8 mouse cellular contexts compared by ENCODE assay signal in the genomic region with DNA sequence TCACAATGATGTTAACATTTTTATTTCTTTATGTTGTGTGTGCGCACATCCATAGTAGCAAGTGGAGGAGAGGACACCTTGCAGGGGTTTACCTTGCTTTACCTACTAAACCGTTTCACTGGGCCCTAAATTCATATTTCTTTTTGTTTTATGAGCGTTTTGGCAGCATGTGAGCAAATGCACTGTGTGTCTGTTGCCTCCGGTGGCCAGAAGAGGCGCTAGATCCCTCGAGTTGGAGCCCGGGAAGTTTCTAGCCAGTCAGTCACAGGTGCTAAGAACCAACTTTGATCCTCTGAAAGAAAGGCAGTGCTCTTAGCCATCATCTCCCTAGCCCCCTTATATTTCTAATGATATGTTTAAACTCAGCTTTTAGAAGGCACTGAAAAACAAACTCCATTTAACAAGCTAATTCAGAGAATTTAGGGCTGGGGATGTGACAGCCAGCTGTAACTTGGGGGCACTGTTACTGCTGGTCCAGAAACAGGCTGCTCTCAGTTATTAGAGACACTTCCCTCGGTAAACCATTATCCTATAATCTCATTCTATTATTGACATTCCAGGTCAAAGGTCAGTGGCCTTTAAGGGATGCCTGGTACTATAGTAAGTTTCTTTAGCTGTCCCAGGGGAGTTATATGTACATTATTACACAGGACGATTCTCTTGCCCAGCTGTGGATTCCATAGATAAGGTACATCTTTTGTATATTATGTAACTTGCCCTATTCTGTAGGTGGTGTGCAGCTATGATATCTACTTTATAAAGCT. TPM values are rescaled to one million over a fixed set of nuclear protein-coding genes. Genes with fewer than 3 reads are reported as not detected.
DNase-seq lines count a peak whose midpoint lies in the region; ATAC-seq and TF ChIP-seq lines count a peak whose summit lies in the region.

No protein-coding gene starts in this region.

- peaks cover 4% of the 10 kb centered on the region for H3K4me1 ChIP-seq in heart, adult 2 months (ENCODE audit: control insufficient read depth, insufficient read depth, low read length)
- H3K4me1 ChIP-seq in bone marrow macrophage, adult 2 months (ENCODE audit: control insufficient read depth, insufficient read depth, low read length), result peaks cover 25% of the 10 kb centered on the region
- peaks cover 25% of the 10 kb centered on the region for H3K4me1 ChIP-seq in forebrain, embryonic 16.5 days (replicated peaks; ENCODE audit: control insufficient read depth, insufficient read depth, low read length)
- peaks cover 10% of the 10 kb centered on the region; the same call in 1 of the 2 replicates for H3K4me1 ChIP-seq in kidney, postnatal 0 days (replicated peaks; ENCODE audit: insufficient read depth, low read length)
- H3K4me1 ChIP-seq in midbrain, embryonic 10.5 days, result peaks cover 35% of the 10 kb centered on the region
- peaks cover 23% of the 10 kb centered on the region for H3K4me1 ChIP-seq in stomach, embryonic 16.5 days (ENCODE audit: control insufficient read depth, insufficient read depth, low read length)

- H3K27ac ChIP-seq in heart, adult 2 months, result peak overlapping the region; percentile 100
- H3K27ac ChIP-seq in bone marrow macrophage, adult 2 months (ENCODE audit: insufficient read depth, low read depth, low read length), result peak overlapping the region; percentile 85; the same call in 1 of the 2 replicates
- peak overlapping the region; percentile 100 for H3K27ac ChIP-seq in forebrain, embryonic 16.5 days (ENCODE audit: low read length)
- peak overlapping the region; percentile 99 for H3K27ac ChIP-seq in kidney, postnatal 0 days
- peak overlapping the region; percentile 98 for H3K27ac ChIP-seq in midbrain, embryonic 10.5 days (replicated peaks)
- H3K27ac ChIP-seq in stomach, embryonic 16.5 days (ENCODE audit: low read length), result peak overlapping the region; percentile 99

- no peak for TF ChIP-seq EP300 in heart, adult 2 months (IDR thresholded peaks at IDR 0.05; ENCODE audit: insufficient read depth, low read depth, low read length)

- intact Hi-C loops in heart, adult 2 months (cut with DNase I), result loop anchor here (2.0 kb wide), 1 partner anchor 119 kb away; a partner anchor contains a TSS
- intact Hi-C loops in heart, postnatal 25 days (cut with DNase I), result no loop called here

- no peak overlapping the region for H3K9ac ChIP-seq in heart, adult 2 months (ENCODE audit: low read depth, low read length)
- no peak overlapping the region for H3K9ac ChIP-seq in forebrain, embryonic 16.5 days (replicated peaks; ENCODE audit: low read depth, low read length)
- H3K9ac ChIP-seq in kidney, postnatal 0 days (ENCODE audit: low read depth, low read length), result no peak overlapping the region
- no peak overlapping the region for H3K9ac ChIP-seq in stomach, embryonic 16.5 days (ENCODE audit: low read length)

- no peak for TF ChIP-seq POLR2A in heart, adult 2 months (IDR thresholded peaks at IDR 0.05; ENCODE audit: insufficient read depth, low read depth, low read length)
- no peak for TF ChIP-seq POLR2A in bone marrow macrophage, adult 2 months (IDR thresholded peaks at IDR 0.05; ENCODE audit: borderline replicate concordance, low read depth, low read length)

- peak; percentile 66 for TF ChIP-seq CTCF in heart, adult 2 months (IDR thresholded peaks at IDR 0.05)
- no peak for TF ChIP-seq CTCF in bone marrow macrophage, adult 2 months (IDR thresholded peaks at IDR 0.05; ENCODE audit: low read depth, low read length)
- TF ChIP-seq CTCF in kidney, postnatal 0 days (IDR thresholded peaks at IDR 0.05; ENCODE audit: low read depth), result peak; percentile 61

- 29% methylated on average over 9 of the region's 9 CpGs for WGBS in heart, adult 2 months
- WGBS in forebrain, embryonic 16.5 days, result 27% methylated on average over 9 of the region's 9 CpGs
- 32% methylated on average over 9 of the region's 9 CpGs for WGBS in kidney, postnatal 0 days
- WGBS in midbrain, embryonic 10.5 days, result 29% methylated on average over 9 of the region's 9 CpGs
- WGBS in stomach, embryonic 16.5 days, result 26% methylated on average over 9 of the region's 9 CpGs

- H3K4me3 ChIP-seq in heart, adult 2 months, result no peak overlapping the region
- no peak overlapping the region; the same call in 1 of the 2 replicates for H3K4me3 ChIP-seq in bone marrow macrophage, adult 2 months (ENCODE audit: insufficient read depth, low read length)
- no peak overlapping the region for H3K4me3 ChIP-seq in forebrain, embryonic 16.5 days (replicated peaks; ENCODE audit: low read length)
- H3K4me3 ChIP-seq in kidney, postnatal 0 days (replicated peaks; ENCODE audit: low read depth, low read length), result no peak overlapping the region
- peak overlapping the region; percentile 80; the same call in 1 of the 2 replicates for H3K4me3 ChIP-seq in midbrain, embryonic 10.5 days
- no peak overlapping the region for H3K4me3 ChIP-seq in stomach, embryonic 16.5 days (replicated peaks; ENCODE audit: low read length)

- peak in 1 of 2 experiments; percentile 32 for DNase-seq in heart, adult 2 months
- no peak for DNase-seq in heart, postnatal 25 days (ENCODE audit: low spot score)
- DNase-seq in kidney, postnatal 0 days (ENCODE audit: low spot score), result peak; percentile 53
- DNase-seq in midbrain, embryonic 10.5 days (ENCODE audit: low spot score), result peak; percentile 43
- no peak for DNase-seq in urinary bladder, postnatal 25 days (ENCODE audit: low spot score)

- H3K36me3 ChIP-seq in heart, adult 2 months (ENCODE audit: control insufficient read depth, insufficient read depth, low read length), result peaks cover 16% of the 10 kb centered on the region
- 0 out of 2 replicates have a peak, but pooled peaks cover 4% of the 10 kb centered on the region for H3K36me3 ChIP-seq in forebrain, embryonic 16.5 days (ENCODE audit: control insufficient read depth, insufficient read depth)
- no peaks in the 10 kb centered on the region for H3K36me3 ChIP-seq in kidney, postnatal 0 days (ENCODE audit: insufficient read depth, low read length)
- peaks cover 21% of the 10 kb centered on the region for H3K36me3 ChIP-seq in midbrain, embryonic 10.5 days
- H3K36me3 ChIP-seq in stomach, embryonic 16.5 days (ENCODE audit: control insufficient read depth, insufficient read depth, low read length), result no peaks in the 10 kb centered on the region

- H3K4me2 ChIP-seq in forebrain, embryonic 16.5 days (ENCODE audit: low read length), result no peak overlapping the region; the same call in 1 of the 2 replicates
- H3K4me2 ChIP-seq in kidney, postnatal 0 days (ENCODE audit: low read length), result no peak overlapping the region
- peak overlapping the region; percentile 62; the same call in 1 of the 2 replicates for H3K4me2 ChIP-seq in stomach, embryonic 16.5 days (ENCODE audit: low read depth, low read length)

- H3K79me2 ChIP-seq in heart, adult 2 months (replicated peaks; ENCODE audit: control insufficient read depth, insufficient read depth, low read length), result peaks cover 1% of the 10 kb centered on the region; the same call in 1 of the 2 replicates

- no peak for ATAC-seq in forebrain, embryonic 16.5 days
- no peak for ATAC-seq in kidney, postnatal 0 days (replicated peaks; ENCODE audit: low FRiP score, low read depth)
- ATAC-seq in stomach, embryonic 16.5 days (ENCODE audit: insufficient read depth, low FRiP score), result no peak

- no peaks in the 10 kb centered on the region for H3K9me3 ChIP-seq in forebrain, embryonic 16.5 days (ENCODE audit: control insufficient read depth, low read length)
- H3K9me3 ChIP-seq in kidney, postnatal 0 days (replicated peaks; ENCODE audit: low read length), result no peaks in the 10 kb centered on the region
- no peaks in the 10 kb centered on the region for H3K9me3 ChIP-seq in midbrain, embryonic 10.5 days (replicated peaks)
- H3K9me3 ChIP-seq in stomach, embryonic 16.5 days (replicated peaks; ENCODE audit: control insufficient read depth, low read length), result no peaks in the 10 kb centered on the region

- H3K27me3 ChIP-seq in heart, adult 2 months (ENCODE audit: control insufficient read depth, insufficient read depth, low read length), result no peaks in the 10 kb centered on the region
- no peaks in the 10 kb centered on the region for H3K27me3 ChIP-seq in forebrain, embryonic 16.5 days (replicated peaks; ENCODE audit: control insufficient read depth, insufficient read depth, low read length)
- no peaks in the 10 kb centered on the region for H3K27me3 ChIP-seq in kidney, postnatal 0 days (ENCODE audit: insufficient read depth, low read length)
- no peaks in the 10 kb centered on the region for H3K27me3 ChIP-seq in midbrain, embryonic 10.5 days (ENCODE audit: low read depth, poor library complexity, severe bottlenecking)
- no peaks in the 10 kb centered on the region for H3K27me3 ChIP-seq in stomach, embryonic 16.5 days (ENCODE audit: control insufficient read depth, insufficient read depth, low read length)

RNA-seq across cellular contexts. Expression of a gene that starts 1.4 kb away (rescaled TPM):
- total RNA-seq in heart, adult 2 months (2021), result 100 to 1,000 TPM in 1 of 2 experiments, 10 to 100 TPM in 1; 76.7 to 102 TPM
- 91.4 and 145 TPM in 2 replicates for polyA plus RNA-seq in heart, adult 2 months (2012; rRNA removed)
- total RNA-seq in heart, postnatal 25 days (2021), result 100 to 1,000 TPM in 1 of 2 experiments, 10 to 100 TPM in 1; 97.7 to 123 TPM
- polyA plus RNA-seq in bone marrow macrophage, adult 2 months (2012; ENCODE audit: insufficient read depth, insufficient read length, missing spikeins), result 19.4 and 20.8 TPM in 2 replicates
- polyA plus RNA-seq in forebrain, embryonic 16.5 days (2015; fragmentation: Nextera tagmentation; extraction: Ambion mirVana), result 108 and 114 TPM in 2 replicates
- 30.7 and 34.6 TPM in 2 replicates for polyA plus RNA-seq in kidney, postnatal 0 days (2015; fragmentation: Nextera tagmentation; extraction: Ambion mirVana)
- 59.3 and 71.0 TPM in 2 replicates for polyA plus RNA-seq in midbrain, embryonic 10.5 days (2016; fragmentation: Nextera tagmentation; extraction: Ambion mirVana)
- polyA plus RNA-seq in stomach, embryonic 16.5 days (2015; fragmentation: Nextera tagmentation; extraction: Ambion mirVana), result 52.8 and 65.6 TPM in 2 replicates

RNA-seq across cellular contexts. Expression of a gene that starts 6.5 kb away (rescaled TPM):
- total RNA-seq in heart, adult 2 months (2021), result 1 to 10 TPM; 7.6 TPM
- 10.4 and 15.2 TPM in 2 replicates for polyA plus RNA-seq in heart, adult 2 months (2012; rRNA removed)
- total RNA-seq in heart, postnatal 25 days (2021), result 1 to 10 TPM; 7.8 to 9.5 TPM
- 67.2 and 67.9 TPM in 2 replicates for polyA plus RNA-seq in bone marrow macrophage, adult 2 months (2012; ENCODE audit: insufficient read depth, insufficient read length, missing spikeins)
- polyA plus RNA-seq in forebrain, embryonic 16.5 days (2015; fragmentation: Nextera tagmentation; extraction: Ambion mirVana), result 44.2 and 47.4 TPM in 2 replicates
- 24.3 and 27.2 TPM in 2 replicates for polyA plus RNA-seq in kidney, postnatal 0 days (2015; fragmentation: Nextera tagmentation; extraction: Ambion mirVana)
- polyA plus RNA-seq in midbrain, embryonic 10.5 days (2016; fragmentation: Nextera tagmentation; extraction: Ambion mirVana), result 35.2 and 39.0 TPM in 2 replicates
- 37.9 and 44.2 TPM in 2 replicates for polyA plus RNA-seq in stomach, embryonic 16.5 days (2015; fragmentation: Nextera tagmentation; extraction: Ambion mirVana)

RNA-seq across cellular contexts. Expression of a gene that starts 24.1 kb away (rescaled TPM):
- 10 to 100 TPM; 20.3 to 22.0 TPM for total RNA-seq in heart, adult 2 months (2021)
- polyA plus RNA-seq in heart, adult 2 months (2012; rRNA removed), result 13.6 and 19.4 TPM in 2 replicates
- total RNA-seq in heart, postnatal 25 days (2021), result 10 to 100 TPM; 19.1 to 20.0 TPM
- polyA plus RNA-seq in bone marrow macrophage, adult 2 months (2012; ENCODE audit: insufficient read depth, insufficient read length, missing spikeins), result 12.8 and 15.5 TPM in 2 replicates
- polyA plus RNA-seq in forebrain, embryonic 16.5 days (2015; fragmentation: Nextera tagmentation; extraction: Ambion mirVana), result 14.2 and 14.3 TPM in 2 replicates
- polyA plus RNA-seq in kidney, postnatal 0 days (2015; fragmentation: Nextera tagmentation; extraction: Ambion mirVana), result 5.5 and 6.2 TPM in 2 replicates
- polyA plus RNA-seq in midbrain, embryonic 10.5 days (2016; fragmentation: Nextera tagmentation; extraction: Ambion mirVana), result 8.8 TPM in 2 replicates
- 6.1 and 6.6 TPM in 2 replicates for polyA plus RNA-seq in stomach, embryonic 16.5 days (2015; fragmentation: Nextera tagmentation; extraction: Ambion mirVana)

RNA-seq across cellular contexts. Expression of a gene that starts 31.1 kb away (rescaled TPM):
- 10 to 100 TPM; 15.8 to 19.8 TPM for total RNA-seq in heart, adult 2 months (2021)
- 12.5 and 15.8 TPM in 2 replicates for polyA plus RNA-seq in heart, adult 2 months (2012; rRNA removed)
- 10 to 100 TPM; 14.5 to 14.6 TPM for total RNA-seq in heart, postnatal 25 days (2021)
- polyA plus RNA-seq in bone marrow macrophage, adult 2 months (2012; ENCODE audit: insufficient read depth, insufficient read length, missing spikeins), result 12.7 and 17.1 TPM in 2 replicates
- polyA plus RNA-seq in forebrain, embryonic 16.5 days (2015; fragmentation: Nextera tagmentation; extraction: Ambion mirVana), result 14.8 and 15.3 TPM in 2 replicates
- 37.9 and 38.1 TPM in 2 replicates for polyA plus RNA-seq in kidney, postnatal 0 days (2015; fragmentation: Nextera tagmentation; extraction: Ambion mirVana)
- polyA plus RNA-seq in midbrain, embryonic 10.5 days (2016; fragmentation: Nextera tagmentation; extraction: Ambion mirVana), result 23.8 and 25.9 TPM in 2 replicates
- 29.4 and 30.4 TPM in 2 replicates for polyA plus RNA-seq in stomach, embryonic 16.5 days (2015; fragmentation: Nextera tagmentation; extraction: Ambion mirVana)

RNA-seq across cellular contexts. Expression of a gene that starts 31.4 kb away (rescaled TPM):
- total RNA-seq in heart, adult 2 months (2021), result 1 to 10 TPM; 6.7 to 7.6 TPM
- polyA plus RNA-seq in heart, adult 2 months (2012; rRNA removed), result 10.1 and 15.6 TPM in 2 replicates
- 10 to 100 TPM; 10.2 to 11.0 TPM for total RNA-seq in heart, postnatal 25 days (2021)
- polyA plus RNA-seq in bone marrow macrophage, adult 2 months (2012; ENCODE audit: insufficient read depth, insufficient read length, missing spikeins), result 5.0 and 9.6 TPM in 2 replicates
- 14.8 and 22.9 TPM in 2 replicates for polyA plus RNA-seq in forebrain, embryonic 16.5 days (2015; fragmentation: Nextera tagmentation; extraction: Ambion mirVana)
- polyA plus RNA-seq in kidney, postnatal 0 days (2015; fragmentation: Nextera tagmentation; extraction: Ambion mirVana), result 8.4 and 8.9 TPM in 2 replicates
- polyA plus RNA-seq in midbrain, embryonic 10.5 days (2016; fragmentation: Nextera tagmentation; extraction: Ambion mirVana), result 5.1 and 6.6 TPM in 2 replicates
- 8.5 and 9.4 TPM in 2 replicates for polyA plus RNA-seq in stomach, embryonic 16.5 days (2015; fragmentation: Nextera tagmentation; extraction: Ambion mirVana)

Comparison
In these comparisons a context has a peak if more than half of its experiments do, and no peak if none do; other contexts are left out.
1. DNase-seq: peak in kidney, postnatal 0 days (single experiment) and midbrain, embryonic 10.5 days (single experiment); none in heart, postnatal 25 days (single experiment) and urinary bladder, postnatal 25 days (single experiment).
2. Peak in every context shown above with its lines, with median percentiles within 50 percentile points of each other: H3K27ac ChIP-seq.